Mouse (Mus musculus) G1E (cell line): Measurements from ENCODE around the gene Rnf115.

Experiments
- CTCF ChIP-seq: IDR thresholded peaks from 2 replicates; pipeline ENCODE4 v1.5.1; 2012; ENCODE audit warnings: low read depth, low read length, inconsistent platforms, mixed read lengths
- GATA1 ChIP-seq: IDR thresholded peaks from 2 replicates; pipeline ENCODE4 v1.6.1; 2012; ENCODE audit warnings: borderline replicate concordance, low read length, inconsistent platforms, mixed read lengths
- GATA2 ChIP-seq: IDR thresholded peaks from 2 replicates; pipeline ENCODE4 v1.6.1; 2012; ENCODE audit warnings: low read depth, low read length, inconsistent platforms, borderline replicate concordance
- POLR2AphosphoS5 ChIP-seq: IDR thresholded peaks from 2 replicates; pipeline ENCODE4 v1.6.1; 2012; ENCODE audit warnings: low read depth, low read length, inconsistent platforms; ENCODE audit not compliant: insufficient replicate concordance
- TAL1 ChIP-seq: conservative IDR thresholded peaks from 2 replicates; pipeline ENCODE4 v1.6.1; 2012; ENCODE audit warnings: low read depth, low read length, inconsistent platforms, mixed read lengths

GRCm38 (mm10) chr3:96706984-96707383 lies 20.5 kb upstream of the Rnf115 start:
- no peak for TF ChIP-seq CTCF
- TF ChIP-seq GATA1: no peak
- no peak for TF ChIP-seq POLR2AphosphoS5
- no peak for TF ChIP-seq TAL1
- TF ChIP-seq GATA2: no peak
